Mouse (Mus musculus) thymus, adult 2 months (tissue): Measurements from ENCODE around the gene Dnah17. TPM values are rescaled to one million over a fixed set of nuclear protein-coding genes. Genes with fewer than 3 reads are reported as not detected.

Source experiments
- DNase-seq: peaks from one replicate; pipeline ENCODE4 v3.0.0; 2021
- H3K27ac ChIP-seq: fragments of 200-500 bp; 2 replicates; pipeline ENCODE4 v1.5.1; 2012; ENCODE audit warnings: low read length, control low read depth; ENCODE audit not compliant: control insufficient read depth, insufficient read depth
- H3K27me3 ChIP-seq: fragments of 200-500 bp; 2 replicates; pipeline ENCODE4 v1.6.1; 2012; ENCODE audit warnings: mild to moderate bottlenecking, low read length, moderate library complexity, mixed read lengths; ENCODE audit not compliant: control insufficient read depth, insufficient read depth
- H3K36me3 ChIP-seq: fragments of 200-500 bp; 2 replicates; pipeline ENCODE4 v1.6.1; 2012; ENCODE audit warnings: mild to moderate bottlenecking, low read length, moderate library complexity; ENCODE audit not compliant: control insufficient read depth, insufficient read depth
- H3K4me1 ChIP-seq: fragments of 200-500 bp; replicated peaks from 2 replicates; pipeline ENCODE4 v1.6.1; 2012; ENCODE audit warnings: low read length; ENCODE audit not compliant: control insufficient read depth, insufficient read depth
- H3K4me3 ChIP-seq: fragments of 200-500 bp; 2 replicates; pipeline ENCODE4 v1.5.1; 2012; ENCODE audit warnings: mild to moderate bottlenecking, low read length, control low read depth, moderate library complexity; ENCODE audit not compliant: control insufficient read depth, insufficient read depth
- CTCF ChIP-seq: fragments of 200-500 bp; IDR thresholded peaks from 2 replicates; pipeline ENCODE4 v1.5.1; 2012; ENCODE audit warnings: mild to moderate bottlenecking, control low read depth, low read length, moderate library complexity, borderline replicate concordance; ENCODE audit not compliant: control insufficient read depth, poor library complexity, insufficient read depth; ENCODE audit errors: extremely low read depth
- POLR2A ChIP-seq: fragments of 200-500 bp; IDR thresholded peaks from 2 replicates; pipeline ENCODE4 v1.6.1; 2012; ENCODE audit warnings: mild to moderate bottlenecking, low read length, control low read depth, moderate library complexity; ENCODE audit not compliant: control insufficient read depth, poor library complexity, insufficient read depth; ENCODE audit errors: extremely low read depth
- WGBS: fragments of 180-500 bp; shearing (Covaris S2); methylation state at CpG from one replicate; pipeline ENCODE4 v1.1.7; 2018; 5-methylcytosine and 5-hydroxymethylcytosine counted together
- polyA plus RNA-seq: library from polyadenylated mRNA; depleted of rRNA; stranded (reverse); fragments of >200 nt; gene quantifications from 2 replicates; pipeline ENCODE4 v1.2.3, GENCODE M21; 2012

The Dnah17 gene
- polyA plus RNA-seq, 1 experiment: 2.3 TPM

DNA sequence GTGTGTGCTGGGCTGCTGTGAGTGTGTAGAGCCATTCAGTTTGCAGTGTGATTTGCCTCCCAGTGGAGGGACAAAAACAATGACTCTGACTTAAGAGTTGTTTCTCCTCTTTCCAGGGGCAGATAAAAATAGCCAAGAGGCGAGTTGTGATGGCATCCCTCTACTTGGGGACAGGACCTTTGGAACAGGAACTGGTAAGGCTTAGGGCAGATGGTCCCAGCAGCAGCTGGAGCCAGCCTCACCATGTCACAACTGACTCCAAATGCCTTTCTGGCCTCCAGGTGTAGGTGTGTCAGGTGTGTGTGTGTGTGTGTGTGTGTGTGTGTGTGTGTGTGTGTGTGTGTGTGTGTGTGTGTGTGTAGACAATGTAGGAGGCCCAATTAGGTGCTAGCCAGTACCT is 130.4 kb downstream of the Dnah17 start:
- H3K27ac ChIP-seq: no peak overlapping the region
- H3K36me3 ChIP-seq: peaks cover 47% of the 10 kb centered on the region
- H3K4me3 ChIP-seq: no peak overlapping the region
- TF ChIP-seq CTCF (no peak), POLR2A (no peak)
- no peaks in the 10 kb centered on the region for H3K27me3 ChIP-seq
- peaks cover 4% of the 10 kb centered on the region for H3K4me1 ChIP-seq
- 81% methylated on average over 1 of the region's 1 CpGs for WGBS
- DNase-seq: no peak

- Histone ChIP-seq H3K4me3 (no peak overlapping the region), H3K27ac (no peak overlapping the region), H3K4me1 (peaks cover 10% of the 10 kb centered on the region), H3K36me3 (peaks cover 40% of the 10 kb centered on the region), H3K27me3 (no peaks in the 10 kb centered on the region)
- 98% methylated on average over 6 of the region's 6 CpGs for WGBS
- TF ChIP-seq CTCF (no peak), POLR2A (no peak)
- DNase-seq: no peak
Observed at GRCm38 (mm10) chr11:117999260-117999934, 131.0 kb downstream of the Dnah17 start.

GRCm38 (mm10) chr11:117998356-117998755 is 132.1 kb downstream of the Dnah17 start:
- H3K27ac ChIP-seq: no peak overlapping the region
- WGBS: 98% methylated on average over 4 of the region's 4 CpGs
- peaks cover 18% of the 10 kb centered on the region for H3K4me1 ChIP-seq
- TF ChIP-seq CTCF (no peak), POLR2A (no peak)
- H3K4me3 ChIP-seq: no peak overlapping the region
- H3K27me3 ChIP-seq: no peaks in the 10 kb centered on the region
- peaks cover 30% of the 10 kb centered on the region for H3K36me3 ChIP-seq
- DNase-seq: no peak

GRCm38 (mm10) chr11:117997085-117997484 is 133.3 kb downstream of the Dnah17 start:
- H3K4me1 ChIP-seq: peaks cover 30% of the 10 kb centered on the region
- TF ChIP-seq CTCF (no peak), POLR2A (no peak)
- 93% methylated on average over 2 of the region's 2 CpGs for WGBS
- peaks cover 20% of the 10 kb centered on the region for H3K36me3 ChIP-seq
- H3K27ac ChIP-seq: no peak overlapping the region
- H3K4me3 ChIP-seq: no peak overlapping the region
- DNase-seq: no peak
- H3K27me3 ChIP-seq: no peaks in the 10 kb centered on the region

DNA sequence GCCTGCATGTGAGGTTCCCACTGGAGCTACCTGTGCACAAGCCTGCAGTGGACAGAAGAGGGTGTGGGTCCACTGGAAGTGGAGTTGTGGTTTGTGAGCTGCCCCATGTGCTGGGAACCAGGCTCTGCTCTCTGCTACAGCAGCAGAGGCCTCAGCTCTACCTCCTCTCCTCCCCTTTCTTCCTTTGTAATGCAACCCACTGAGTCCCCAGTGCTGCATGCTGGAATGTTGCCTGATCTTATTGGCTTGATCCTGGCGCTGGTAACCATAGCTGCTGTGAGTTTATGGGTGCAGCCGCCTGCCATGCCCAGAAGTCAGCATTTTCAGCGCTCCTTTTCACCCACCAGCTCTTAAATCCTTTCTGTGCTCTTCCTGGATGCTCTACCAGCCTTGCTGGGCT is 134.4 kb downstream of the Dnah17 start:
- peaks cover 35% of the 10 kb centered on the region for H3K4me1 ChIP-seq
- H3K4me3 ChIP-seq: no peak overlapping the region
- H3K36me3 ChIP-seq: peaks cover 10% of the 10 kb centered on the region
- no peak for TF ChIP-seq POLR2A
- TF ChIP-seq CTCF: no peak
- DNase-seq: no peak
- no peaks in the 10 kb centered on the region for H3K27me3 ChIP-seq
- H3K27ac ChIP-seq: no peak overlapping the region
- 93% methylated on average over 3 of the region's 3 CpGs for WGBS

DNA sequence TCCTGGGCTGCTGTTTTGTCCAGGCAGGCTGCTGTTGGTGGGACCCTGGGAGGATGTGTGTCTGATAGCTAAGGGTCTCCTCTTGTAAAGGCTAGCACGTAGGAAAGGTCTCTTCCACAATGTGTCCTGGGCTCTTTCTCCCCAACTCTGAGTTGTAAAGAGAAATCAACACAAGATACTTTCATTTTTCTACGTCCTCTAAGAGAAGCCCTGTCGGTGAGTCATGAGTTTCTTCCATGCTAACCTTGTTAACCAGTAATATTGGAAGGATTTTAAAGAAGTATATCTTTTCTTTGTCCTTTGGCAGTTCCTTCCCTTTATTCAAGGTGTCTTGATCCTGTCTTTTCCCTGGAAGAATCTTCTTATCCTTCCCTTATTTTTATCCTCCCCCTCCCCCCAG is 134.8 kb downstream of the Dnah17 start:
- no peak overlapping the region for H3K27ac ChIP-seq
- TF ChIP-seq CTCF: no peak
- no peak for TF ChIP-seq POLR2A
- H3K4me1 ChIP-seq: peaks cover 35% of the 10 kb centered on the region
- H3K36me3 ChIP-seq: peaks cover 6% of the 10 kb centered on the region; the same call in 1 of the 2 replicates
- no peak overlapping the region for H3K4me3 ChIP-seq
- WGBS: 75% methylated on average over 3 of the region's 3 CpGs
- no peaks in the 10 kb centered on the region for H3K27me3 ChIP-seq
- DNase-seq: no peak
